Mouse (Mus musculus): Measurements from ENCODE around the gene Ccdc9b.

The Ccdc9b gene

GRCm38 (mm10) chr2:118761906-118762783 is at the start of gene Ccdc9b:
TSS of gene Ccdc9b (minus strand) at chr2:118762661.
- peak; percentile 60 for ATAC-seq (ENCODE audit: insufficient number of reproducible peaks, low FRiP score, low TSS enrichment)

GRCm38 (mm10) chr2:118810861-118811260 is 48.4 kb upstream of the Ccdc9b start:
- no peak for ATAC-seq (ENCODE audit: insufficient number of reproducible peaks, low FRiP score, low TSS enrichment)

- ATAC-seq (ENCODE audit: insufficient number of reproducible peaks, low FRiP score, low TSS enrichment) = no peak
Observed at GRCm38 (mm10) chr2:118806860-118807259, 44.4 kb upstream of the Ccdc9b start.

GRCm38 (mm10) chr2:118805756-118806155 is 43.3 kb upstream of the Ccdc9b start:
- no peak for ATAC-seq (ENCODE audit: insufficient number of reproducible peaks, low FRiP score, low TSS enrichment)

- no peak for ATAC-seq (ENCODE audit: insufficient number of reproducible peaks, low FRiP score, low TSS enrichment)
Observed at GRCm38 (mm10) chr2:118805137-118805536, 42.7 kb upstream of the Ccdc9b start.

- ATAC-seq (ENCODE audit: insufficient number of reproducible peaks, low FRiP score, low TSS enrichment) = no peak
Observed at GRCm38 (mm10) chr2:118804474-118804873, 42.0 kb upstream of the Ccdc9b start.

GRCm38 (mm10) chr2:118802542-118803118 is 40.2 kb upstream of the Ccdc9b start:
- ATAC-seq (ENCODE audit: insufficient number of reproducible peaks, low FRiP score, low TSS enrichment) = no peak

GRCm38 (mm10) chr2:118793636-118794035 is 31.2 kb upstream of the Ccdc9b start:
- ATAC-seq (ENCODE audit: insufficient number of reproducible peaks, low FRiP score, low TSS enrichment) = no peak

- no peak for ATAC-seq (ENCODE audit: insufficient number of reproducible peaks, low FRiP score, low TSS enrichment)
Observed at GRCm38 (mm10) chr2:118792259-118792613, 29.8 kb upstream of the Ccdc9b start.

GRCm38 (mm10) chr2:118791591-118792258 is 29.3 kb upstream of the Ccdc9b start:
- no peak for ATAC-seq (ENCODE audit: insufficient number of reproducible peaks, low FRiP score, low TSS enrichment)

- ATAC-seq (ENCODE audit: insufficient number of reproducible peaks, low FRiP score, low TSS enrichment) = peak; percentile 65; the same call in 1 of the 2 replicates
Observed at GRCm38 (mm10) chr2:118790551-118791525, 28.4 kb upstream of the Ccdc9b start.

- ATAC-seq (ENCODE audit: insufficient number of reproducible peaks, low FRiP score, low TSS enrichment) = no peak; the same call in none of the 2 replicates
Observed at GRCm38 (mm10) chr2:118790221-118790550, 27.7 kb upstream of the Ccdc9b start.

GRCm38 (mm10) chr2:118789501-118789900 is 27.0 kb upstream of the Ccdc9b start:
- peak; percentile 57 for ATAC-seq (ENCODE audit: insufficient number of reproducible peaks, low FRiP score, low TSS enrichment)

GRCm38 (mm10) chr2:118786525-118786924 is 24.1 kb upstream of the Ccdc9b start:
- ATAC-seq (ENCODE audit: insufficient number of reproducible peaks, low FRiP score, low TSS enrichment) = no peak

GRCm38 (mm10) chr2:118783663-118784062 is 21.2 kb upstream of the Ccdc9b start:
- no peak for ATAC-seq (ENCODE audit: insufficient number of reproducible peaks, low FRiP score, low TSS enrichment)

GRCm38 (mm10) chr2:118783093-118783492 is 20.6 kb upstream of the Ccdc9b start:
- no peak for ATAC-seq (ENCODE audit: insufficient number of reproducible peaks, low FRiP score, low TSS enrichment)

GRCm38 (mm10) chr2:118782303-118782702 is 19.8 kb upstream of the Ccdc9b start:
- no peak for ATAC-seq (ENCODE audit: insufficient number of reproducible peaks, low FRiP score, low TSS enrichment)

GRCm38 (mm10) chr2:118781115-118781514 is 18.7 kb upstream of the Ccdc9b start:
- no peak for ATAC-seq (ENCODE audit: insufficient number of reproducible peaks, low FRiP score, low TSS enrichment)

- ATAC-seq (ENCODE audit: insufficient number of reproducible peaks, low FRiP score, low TSS enrichment) = peak; percentile 81
Observed at GRCm38 (mm10) chr2:118779504-118780480, 17.3 kb upstream of the Ccdc9b start, which contains the start of gene Disp2. TSS of gene Disp2 (plus strand) at chr2:118779719.

Measured in cerebellum, adult (tissue).